Mouse (Mus musculus): ENCODE data around the gene Gpr107.

- TF ChIP-seq CTCF (IDR thresholded peaks at IDR 0.05; ENCODE audit: borderline replicate concordance, extremely low read depth, insufficient read depth, insufficient read length) (no peak), POLR2A (IDR thresholded peaks at IDR 0.05; ENCODE audit: borderline replicate concordance, extremely low read depth, insufficient read depth, insufficient read length, poor library complexity, severe bottlenecking) (no peak)
Observed at GRCm38 (mm10) chr2:31126048-31126447, 26.1 kb upstream of the Gpr107 start.
